Mouse (Mus musculus) limb, embryonic 11.5 days (tissue): Measurements from ENCODE around the gene Ccdc97. TPM values are rescaled to one million over a fixed set of nuclear protein-coding genes. Genes with fewer than 3 reads are reported as not detected.
A peak's percentile ranks its signal among the peaks of the same experiment; 100 is the strongest.

ENCODE experiments used
- ATAC-seq: fragments of 200-750 bp; cut with Nextera tagmentation; 2 replicates; pipeline ENCODE4 v1.8.0; 2017; ENCODE audit warnings: low read depth; ENCODE audit not compliant: insufficient number of reproducible peaks, low FRiP score, low TSS enrichment
- DNase-seq: peaks from one replicate; pipeline ENCODE4 v3.0.0-alpha.2; 2015; ENCODE audit warnings: low spot score
- H3K27ac ChIP-seq: fragments of 300-500 bp; sonication (generic); replicated peaks from 2 replicates; pipeline ENCODE4 v1.5.1; 2014; ENCODE audit warnings: low read depth, mild to moderate bottlenecking, low read length
- H3K27me3 ChIP-seq: fragments of 300-500 bp; sonication (generic); 2 replicates; pipeline ENCODE4 v1.6.1; 2014; ENCODE audit warnings: mild to moderate bottlenecking, low read length, mixed read lengths; ENCODE audit not compliant: control insufficient read depth, insufficient read depth
- H3K36me3 ChIP-seq: fragments of 300-500 bp; sonication (generic); 2 replicates; pipeline ENCODE4 v1.6.1; 2014; ENCODE audit warnings: mild to moderate bottlenecking, low read length, moderate library complexity, mixed read lengths; ENCODE audit not compliant: control insufficient read depth, insufficient read depth
- H3K4me1 ChIP-seq: fragments of 300-500 bp; sonication (generic); 2 replicates; pipeline ENCODE4 v1.6.1; 2014; ENCODE audit warnings: low read length, mixed read lengths; ENCODE audit not compliant: control insufficient read depth, insufficient read depth
- H3K4me2 ChIP-seq: fragments of 300-500 bp; sonication (generic); 2 replicates; pipeline ENCODE4 v1.6.1; 2014; ENCODE audit warnings: low read depth, mild to moderate bottlenecking, moderate library complexity; ENCODE audit not compliant: severe bottlenecking
- H3K4me3 ChIP-seq: fragments of 300-500 bp; sonication (generic); 2 replicates; pipeline ENCODE4 v1.5.1; 2014; ENCODE audit warnings: low read depth, low read length
- H3K9ac ChIP-seq: fragments of 300-500 bp; sonication (generic); 2 replicates; pipeline ENCODE4 v1.6.1; 2014; ENCODE audit warnings: mild to moderate bottlenecking, low read length
- H3K9me3 ChIP-seq: fragments of 300-500 bp; sonication (generic); 2 replicates; pipeline ENCODE4 v1.6.1; 2016; ENCODE audit warnings: low read length; ENCODE audit not compliant: control insufficient read depth
- WGBS: fragments of 180-500 bp; shearing (Covaris S2); extraction: QIAGEN DNeasy Blood & Tissue Kit; methylation state at CpG from one replicate; pipeline ENCODE4 v1.1.7; 2014; 5-methylcytosine and 5-hydroxymethylcytosine counted together
- polyA plus RNA-seq: library from polyadenylated mRNA; unstranded; fragments of >200 nt; fragmentation: Nextera tagmentation; extraction: Ambion mirVana; gene quantifications from 2 replicates; pipeline ENCODE4 v1.2.1, GENCODE M21; 2014

Gene Ccdc97
- polyA plus RNA-seq, 1 experiment from 2014 or later: 33.1 TPM

DNA sequence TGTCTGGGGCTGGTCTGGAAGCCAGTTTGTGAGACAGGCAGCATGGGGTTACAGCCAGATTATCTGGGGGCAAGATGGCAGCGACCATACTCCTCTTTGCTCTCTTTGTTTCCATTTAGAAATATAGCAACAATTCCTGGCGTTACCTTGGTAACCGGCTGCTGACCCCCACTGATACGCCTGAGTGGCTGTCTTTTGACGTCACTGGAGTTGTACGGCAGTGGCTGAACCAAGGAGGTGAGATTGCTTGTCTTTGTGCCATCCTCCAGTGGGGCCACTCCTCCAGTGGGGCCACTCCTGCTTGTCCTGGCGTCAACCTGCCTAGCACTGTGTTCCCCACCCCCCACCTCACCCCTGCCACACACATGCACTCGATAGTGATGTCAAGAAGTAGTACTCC is 24.8 kb downstream of the Ccdc97 start:
- no peak overlapping the region for H3K27ac ChIP-seq
- no peak for ATAC-seq
- H3K4me3 ChIP-seq: no peak overlapping the region
- no peaks in the 10 kb centered on the region for H3K36me3 ChIP-seq
- no peaks in the 10 kb centered on the region for H3K9me3 ChIP-seq
- peaks cover 13% of the 10 kb centered on the region for H3K27me3 ChIP-seq
- 74% methylated on average over 8 of the region's 8 CpGs for WGBS
- H3K4me2 ChIP-seq: no peak overlapping the region
- 0 out of 2 replicates have a peak, but pooled peaks cover 3% of the 10 kb centered on the region for H3K4me1 ChIP-seq
- no peak overlapping the region for H3K9ac ChIP-seq
- no peak for DNase-seq

DNA sequence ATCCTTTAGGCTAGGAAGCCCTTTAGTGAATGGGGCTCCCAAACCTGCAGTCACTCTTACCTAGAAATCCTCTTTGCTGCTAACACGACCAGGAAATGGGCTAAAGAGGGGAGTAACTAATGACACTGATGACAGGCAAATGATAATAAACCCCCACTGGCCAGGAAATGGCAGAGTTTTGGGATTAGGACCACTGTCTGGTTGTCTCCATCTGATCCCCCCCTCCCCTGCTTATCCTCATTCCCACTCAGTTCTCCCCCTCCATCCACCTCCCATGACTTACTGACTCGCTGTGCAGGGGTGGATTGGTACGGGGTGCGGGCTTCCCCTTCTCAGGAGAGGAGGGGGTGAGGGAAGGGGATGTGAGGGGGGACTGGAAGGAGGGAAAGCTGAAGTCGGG is 28.8 kb downstream of the Ccdc97 start:
- Histone ChIP-seq H3K4me2 (peak overlapping the region; percentile 86; the same call in 1 of the 2 replicates), H3K9ac (no peak overlapping the region), H3K36me3 (no peaks in the 10 kb centered on the region), H3K27ac (no peak overlapping the region), H3K9me3 (no peaks in the 10 kb centered on the region), H3K4me3 (no peak overlapping the region), H3K4me1 (peaks cover 11% of the 10 kb centered on the region; the same call in 1 of the 2 replicates), H3K27me3 (peaks cover 45% of the 10 kb centered on the region)
- ATAC-seq: no peak
- no peak for DNase-seq
- 45% methylated on average over 5 of the region's 5 CpGs for WGBS

DNA sequence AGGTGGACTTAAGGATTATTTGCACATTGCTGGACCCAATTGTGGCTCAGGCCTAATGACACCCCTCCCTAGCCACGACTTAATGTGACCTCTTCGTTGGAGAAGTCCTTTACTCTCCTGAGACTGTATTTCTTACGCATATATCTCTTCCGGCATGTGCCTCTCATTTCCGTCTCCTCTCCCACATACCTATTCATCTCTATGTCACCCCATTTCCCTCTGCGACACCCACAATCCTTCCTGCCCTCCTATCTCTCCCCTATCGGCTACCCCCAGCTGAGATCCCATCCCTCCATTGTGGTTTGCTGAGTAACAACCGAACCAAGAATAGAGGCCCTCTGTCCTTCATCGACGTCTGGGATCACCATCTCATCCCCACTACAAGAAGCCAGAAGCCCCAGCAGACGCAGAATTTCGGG is 29.3 kb downstream of the Ccdc97 start:
- Histone ChIP-seq H3K27ac (no peak overlapping the region), H3K4me2 (peak overlapping the region; percentile 86), H3K27me3 (peaks cover 45% of the 10 kb centered on the region), H3K9ac (no peak overlapping the region), H3K9me3 (no peaks in the 10 kb centered on the region), H3K4me3 (peak overlapping the region; percentile 46), H3K36me3 (no peaks in the 10 kb centered on the region), H3K4me1 (peaks cover 11% of the 10 kb centered on the region; the same call in 1 of the 2 replicates)
- no peak for ATAC-seq
- WGBS: 11% methylated on average over 12 of the region's 12 CpGs
- no peak for DNase-seq

DNA sequence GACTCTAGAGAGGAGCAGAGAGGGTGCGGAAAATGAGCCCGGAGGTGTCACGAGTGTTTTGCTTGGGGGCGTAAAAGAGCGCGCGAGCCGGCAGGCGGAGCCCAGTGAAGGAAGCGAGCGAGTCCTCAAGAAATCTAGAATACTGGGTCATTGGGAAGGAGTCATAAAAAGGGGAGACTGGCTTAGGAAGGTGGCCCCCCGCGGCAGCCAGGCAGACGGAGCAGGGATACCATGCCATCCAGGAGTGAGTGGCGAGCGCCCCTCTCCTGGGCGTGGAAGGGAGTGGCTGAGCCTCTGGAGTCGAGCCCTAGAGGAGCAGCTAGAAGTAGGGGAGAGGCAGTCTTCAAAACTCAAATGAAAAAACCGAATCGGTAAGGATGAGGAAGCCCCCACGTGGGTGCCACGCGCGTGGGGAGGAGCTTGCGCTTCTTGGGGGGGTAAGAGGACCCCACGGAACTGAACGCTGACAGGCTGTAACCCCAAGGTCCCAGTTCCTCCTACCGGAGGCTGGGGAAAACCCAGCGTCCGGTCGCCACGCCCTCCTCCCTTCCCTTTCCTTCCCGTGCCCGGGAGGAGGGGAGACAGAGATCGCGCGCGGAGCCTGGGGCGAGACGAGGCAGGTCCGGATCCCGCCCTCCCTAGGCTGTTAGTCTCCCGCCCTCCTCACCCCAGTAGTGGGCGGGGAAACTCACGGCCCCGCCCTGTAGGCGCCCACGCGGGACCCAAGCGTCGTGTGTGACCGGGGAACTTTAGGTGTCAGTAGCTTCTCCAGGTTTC is 29.9 kb downstream of the Ccdc97 start:
- H3K4me2 ChIP-seq: peak overlapping the region; percentile 86
- DNase-seq (peak; percentile 66), ATAC-seq (peak; percentile 41; the same call in 1 of the 2 replicates)
- H3K4me1 ChIP-seq: peaks cover 11% of the 10 kb centered on the region; the same call in 1 of the 2 replicates
- H3K9ac ChIP-seq: no peak overlapping the region
- peak overlapping the region; percentile 46 for H3K4me3 ChIP-seq
- no peaks in the 10 kb centered on the region for H3K9me3 ChIP-seq
- H3K36me3 ChIP-seq: no peaks in the 10 kb centered on the region
- WGBS: under 1% methylated on average over 45 of the region's 52 CpGs
- H3K27ac ChIP-seq: no peak overlapping the region
- peaks cover 45% of the 10 kb centered on the region for H3K27me3 ChIP-seq

- ATAC-seq (no peak), DNase-seq (peak; percentile 60)
- Histone ChIP-seq H3K27ac (no peak overlapping the region), H3K9me3 (no peaks in the 10 kb centered on the region), H3K27me3 (peaks cover 45% of the 10 kb centered on the region), H3K4me3 (peak overlapping the region; percentile 46), H3K4me1 (peaks cover 11% of the 10 kb centered on the region; the same call in 1 of the 2 replicates), H3K4me2 (peak overlapping the region; percentile 86), H3K36me3 (no peaks in the 10 kb centered on the region), H3K9ac (peak overlapping the region; percentile 2; the same call in 1 of the 2 replicates)
- WGBS: under 1% methylated on average over 47 of the region's 47 CpGs
These were observed 31.0 kb downstream of the Ccdc97 start for GRCm38 (mm10) chr7:25687811-25688401.

DNA sequence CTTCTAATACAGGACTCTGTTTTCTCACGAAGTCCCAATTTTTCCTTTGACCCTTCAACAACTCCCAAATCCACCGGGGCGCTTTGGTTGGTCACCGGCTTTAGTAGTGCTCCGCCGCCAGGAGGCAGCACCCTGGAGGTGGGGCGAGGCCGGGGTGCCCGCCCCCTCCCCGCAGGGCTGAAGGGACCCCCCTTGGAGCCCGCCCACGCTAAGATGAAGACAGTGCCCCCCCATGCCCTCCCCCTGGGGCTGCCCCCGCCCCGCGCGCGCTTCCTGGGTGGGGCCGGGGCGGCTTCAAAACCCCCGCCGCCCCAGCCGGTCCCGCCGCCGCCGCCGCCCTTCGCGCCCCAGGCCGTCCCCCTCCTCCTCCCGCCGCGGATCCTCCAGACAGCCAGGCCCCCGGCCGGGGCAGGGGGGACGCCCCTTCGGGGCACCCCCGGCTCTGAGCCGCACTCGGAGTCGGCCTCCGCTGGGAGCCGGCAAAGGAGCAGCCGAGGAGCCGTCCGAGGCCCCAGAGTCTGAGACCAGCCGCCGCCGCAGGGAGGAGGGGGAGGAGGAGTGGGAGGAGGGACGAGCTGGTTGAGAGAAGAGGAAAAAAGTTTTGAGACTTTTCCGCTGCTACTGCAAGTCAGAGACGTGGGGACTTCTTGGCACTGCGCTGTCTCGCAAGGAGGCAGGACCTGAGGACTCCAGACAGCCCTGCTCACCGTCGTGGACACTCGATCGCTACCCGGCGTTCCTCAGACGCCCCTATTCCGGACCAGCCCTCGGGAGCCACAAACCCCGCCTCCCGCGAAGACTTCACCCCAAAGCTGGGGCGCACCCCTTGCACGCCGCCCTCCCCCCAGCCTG is 32.0 kb downstream of the Ccdc97 start, which contains the start of gene Tgfb1:
Gene Tgfb1 (plus strand): TSS at position 323 of the 852 bp plus-strand sequence.
- Histone ChIP-seq H3K4me1 (peaks cover 11% of the 10 kb centered on the region; the same call in 1 of the 2 replicates), H3K36me3 (no peaks in the 10 kb centered on the region), H3K9me3 (no peaks in the 10 kb centered on the region), H3K4me3 (peak within 1 kb of the TSS; percentile 46), H3K27me3 (peaks cover 45% of the 10 kb centered on the region), H3K9ac (peak within 1 kb of the TSS; percentile 55), H3K4me2 (peak within 1 kb of the TSS; percentile 86), H3K27ac (no peak within 1 kb of the TSS)
- DNase-seq: peak; percentile 82
- ATAC-seq: peak; percentile 45; the same call in 1 of the 2 replicates
- under 1% methylated on average over 57 of the region's 69 CpGs for WGBS

- Histone ChIP-seq H3K4me1 (peaks cover 11% of the 10 kb centered on the region; the same call in 1 of the 2 replicates), H3K9me3 (no peaks in the 10 kb centered on the region), H3K36me3 (no peaks in the 10 kb centered on the region), H3K9ac (no peak overlapping the region), H3K27me3 (peaks cover 45% of the 10 kb centered on the region), H3K4me3 (peak overlapping the region; percentile 46; the same call in 1 of the 2 replicates), H3K4me2 (peak overlapping the region; percentile 86; the same call in 1 of the 2 replicates), H3K27ac (no peak overlapping the region)
- ATAC-seq (0 out of 2 replicates have a peak, but pooled peaks have one; percentile 20), DNase-seq (no peak)
- WGBS: 69% methylated on average over 21 of the region's 21 CpGs
These were observed 32.9 kb downstream of the Ccdc97 start for GRCm38 (mm10) chr7:25685926-25686470.
